ENCODE assay signal across 8 mouse cellular contexts in genomic region chr4:106955729-106956712, GRCm38 (mm10). TPM values are rescaled to one million over a fixed set of nuclear protein-coding genes. Genes with fewer than 3 reads are reported as not detected.
DNase-seq lines count a peak whose midpoint lies in the region; ATAC-seq lines count a peak whose summit lies in the region.

No protein-coding gene starts in this region.

- peak overlapping the region; percentile 11; the same call in 1 of the 2 replicates for H3K9ac ChIP-seq in neural tube, embryonic 11.5 days (ENCODE audit: low read length)
- peak overlapping the region; percentile 44 for H3K9ac ChIP-seq in heart, embryonic 16.5 days (ENCODE audit: low read length)
- H3K9ac ChIP-seq in stomach, embryonic 15.5 days: no peak overlapping the region

- H3K9me3 ChIP-seq in neural tube, embryonic 11.5 days (ENCODE audit: control insufficient read depth, low read length): no peaks in the 10 kb centered on the region
- no peaks in the 10 kb centered on the region for H3K9me3 ChIP-seq in heart, embryonic 16.5 days (replicated peaks; ENCODE audit: control insufficient read depth, low read length)
- no peaks in the 10 kb centered on the region for H3K9me3 ChIP-seq in stomach, embryonic 15.5 days

- H3K4me3 ChIP-seq in neural tube, embryonic 11.5 days (ENCODE audit: low read depth, low read length): no peak overlapping the region
- H3K4me3 ChIP-seq in heart, embryonic 16.5 days (ENCODE audit: low read length): no peak overlapping the region
- no peak overlapping the region for H3K4me3 ChIP-seq in stomach, embryonic 15.5 days (replicated peaks)

- 0 out of 2 replicates have a peak overlapping the region, but pooled peaks have one; percentile 7 for H3K4me2 ChIP-seq in neural tube, embryonic 11.5 days (ENCODE audit: low read depth)
- no peak overlapping the region; the same call in 1 of the 2 replicates for H3K4me2 ChIP-seq in heart, embryonic 16.5 days (ENCODE audit: low read depth, low read length)
- 0 out of 2 replicates have a peak overlapping the region, but pooled peaks have one; percentile 3 for H3K4me2 ChIP-seq in stomach, embryonic 15.5 days

- ATAC-seq in neural tube, embryonic 11.5 days (ENCODE audit: insufficient read depth, low FRiP score, low TSS enrichment): no peak
- ATAC-seq in common myeloid progenitor, adult 5-6 weeks (replicated peaks; ENCODE audit: low read depth, poor library complexity, severe bottlenecking): peak; percentile 65
- peak; percentile 52 for ATAC-seq in heart, embryonic 16.5 days (replicated peaks; ENCODE audit: extremely low read depth, insufficient read depth, low FRiP score)
- peak; percentile 15; the same call in 1 of the 2 replicates for ATAC-seq in stomach, embryonic 15.5 days (ENCODE audit: insufficient read depth, low FRiP score, low read depth)

- peak overlapping the region; percentile 49 for H3K27ac ChIP-seq in neural tube, embryonic 11.5 days (ENCODE audit: low read depth, low read length)
- peak overlapping the region; percentile 58 for H3K27ac ChIP-seq in heart, embryonic 16.5 days (ENCODE audit: low read length)
- peak overlapping the region; percentile 57; the same call in 1 of the 2 replicates for H3K27ac ChIP-seq in stomach, embryonic 15.5 days

- no peak for DNase-seq in neural tube, embryonic 11.5 days (ENCODE audit: low spot score)
- DNase-seq in neural tube, embryonic 10.5 days (ENCODE audit: extremely low spot score, low spot score): no peak
- peak; percentile 49 to 76 for DNase-seq in left cerebral cortex, adult 18-20 months (ENCODE audit: low spot score in 2 of 2)
- DNase-seq in lung, postnatal 4 days: peak; percentile 38 to 72
- DNase-seq in adrenal gland, adult (ENCODE audit: inconsistent age in 2 of 2, low spot score in 1 of 2): no peak

- no peaks in the 10 kb centered on the region for H3K27me3 ChIP-seq in neural tube, embryonic 11.5 days (ENCODE audit: control insufficient read depth, insufficient read depth, low read length)
- no peaks in the 10 kb centered on the region for H3K27me3 ChIP-seq in heart, embryonic 16.5 days (ENCODE audit: control insufficient read depth, insufficient read depth, low read length)
- H3K27me3 ChIP-seq in stomach, embryonic 15.5 days (replicated peaks): no peaks in the 10 kb centered on the region

- peaks cover 66% of the 10 kb centered on the region for H3K4me1 ChIP-seq in neural tube, embryonic 11.5 days (ENCODE audit: control insufficient read depth, insufficient read depth, low read length)
- H3K4me1 ChIP-seq in heart, embryonic 16.5 days (ENCODE audit: control insufficient read depth, insufficient read depth, low read length): peaks cover 52% of the 10 kb centered on the region
- peaks cover 46% of the 10 kb centered on the region for H3K4me1 ChIP-seq in stomach, embryonic 15.5 days

- WGBS in neural tube, embryonic 11.5 days: 45% methylated on average over 19 of the region's 19 CpGs
- WGBS in heart, embryonic 16.5 days: 32% methylated on average over 19 of the region's 19 CpGs
- 32% methylated on average over 19 of the region's 19 CpGs for WGBS in stomach, embryonic 15.5 days

- H3K36me3 ChIP-seq in neural tube, embryonic 11.5 days (ENCODE audit: control insufficient read depth, insufficient read depth, low read length): peaks cover 4% of the 10 kb centered on the region
- H3K36me3 ChIP-seq in heart, embryonic 16.5 days (ENCODE audit: control insufficient read depth, insufficient read depth): no peaks in the 10 kb centered on the region
- H3K36me3 ChIP-seq in stomach, embryonic 15.5 days: no peaks in the 10 kb centered on the region

RNA-seq across cellular contexts. Expression of gene Ssbp3, which starts 45.5 kb away (rescaled TPM):
- polyA plus RNA-seq in neural tube, embryonic 11.5 days (2014; fragmentation: Nextera tagmentation; extraction: Ambion mirVana): 142 and 145 TPM in 2 replicates
- 40.5 and 53.3 TPM in 2 replicates for total RNA-seq in common myeloid progenitor, adult 5-6 weeks (2017)
- 51.2 and 52.9 TPM in 2 replicates for polyA plus RNA-seq in heart, embryonic 16.5 days (2015; fragmentation: Nextera tagmentation; extraction: Ambion mirVana)
- 100 to 1,000 TPM; 190 to 197 TPM for total RNA-seq in left cerebral cortex, adult 18-20 months (2021)
- 92.4 and 98.5 TPM in 2 replicates for polyA plus RNA-seq in stomach, embryonic 15.5 days (2015; fragmentation: Nextera tagmentation; extraction: Ambion mirVana)

Comparison
In these comparisons a context has a peak if more than half of its experiments do, and no peak if none do; other contexts are left out.
1. DNase-seq: peak in left cerebral cortex, adult 18-20 months (2 of 2) and lung, postnatal 4 days (2 of 2); none in neural tube, embryonic 11.5 days (single experiment), neural tube, embryonic 10.5 days (single experiment) and adrenal gland, adult (0 of 2).
2. Peak in every context shown above with its lines, with median percentiles within 50 percentile points of each other: H3K27ac ChIP-seq.